Mouse (Mus musculus): ENCODE measurements at regions not wholly inside any gene's neighbourhood (a gene's known extent, or its start where the extent isn't known, plus 50 kb on each side); places are given as distances from the start of the nearest gene placed in this dataset.

- Histone ChIP-seq H3K4me1 (ENCODE audit: control insufficient read depth, insufficient read depth, low read length) (peaks cover 10% of the 10 kb centered on the region), H3K4me2 (ENCODE audit: low read depth, low read length) (no peak overlapping the region), H3K27me3 (replicated peaks; ENCODE audit: control insufficient read depth, insufficient read depth, low read length) (no peaks in the 10 kb centered on the region), H3K4me3 (ENCODE audit: low read depth, low read length) (no peak overlapping the region), H3K9me3 (ENCODE audit: control insufficient read depth, low read length) (peaks cover 8% of the 10 kb centered on the region; the same call in 1 of the 2 replicates), H3K36me3 (ENCODE audit: control insufficient read depth, insufficient read depth, low read length) (no peaks in the 10 kb centered on the region), H3K27ac (replicated peaks; ENCODE audit: low read depth, low read length) (no peak overlapping the region), H3K9ac (ENCODE audit: low read depth, low read length) (no peak overlapping the region)
- WGBS = 79% methylated on average over 12 of the region's 12 CpGs
- no peak for ATAC-seq (ENCODE audit: low read depth)
- peak; percentile 45 for DNase-seq (ENCODE audit: low spot score)
Measured at GRCm38 (mm10) chr9:61226596-61227384, 145.4 kb upstream of the Tle3 start.

DNA sequence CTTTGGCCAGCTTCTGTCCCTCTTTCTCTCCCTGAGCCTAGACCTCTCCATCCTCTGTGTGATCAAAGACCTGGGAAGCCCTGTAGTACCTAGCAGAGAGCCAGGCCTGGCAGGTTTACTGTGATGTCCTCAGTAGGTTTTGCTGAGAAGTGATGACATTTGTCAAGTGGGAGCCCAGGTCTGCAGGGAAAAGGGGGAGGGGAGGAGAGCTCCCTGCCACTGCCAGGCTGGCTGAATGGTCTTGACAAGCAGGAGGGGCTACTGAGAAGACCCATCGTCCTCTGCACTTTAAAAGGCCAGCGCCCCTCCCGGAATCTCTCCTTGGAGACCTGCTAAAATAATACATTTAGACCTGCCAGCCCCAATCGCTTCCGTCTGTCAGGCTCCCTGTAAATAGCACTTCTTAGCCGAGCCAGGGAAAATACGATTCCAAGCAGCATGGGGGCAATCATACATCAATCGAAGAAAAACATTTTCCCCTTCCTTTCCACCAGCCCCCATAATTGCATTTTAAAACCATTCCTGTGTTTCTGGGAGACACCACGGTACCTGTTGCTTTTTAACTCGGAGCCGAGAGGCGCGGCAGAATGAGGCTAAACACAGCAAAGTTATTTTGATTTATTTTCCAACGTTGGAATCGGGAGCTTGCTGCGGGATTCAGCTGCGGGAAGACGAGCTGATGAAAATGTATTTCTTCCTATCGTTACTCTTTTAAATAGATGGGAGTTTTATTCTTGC, 144.5 kb upstream of the Tle3 start:
- DNase-seq (ENCODE audit: low spot score) (no peak), ATAC-seq (ENCODE audit: low read depth) (no peak)
- no peak overlapping the region for H3K9ac ChIP-seq (ENCODE audit: low read depth, low read length)
- H3K4me2 ChIP-seq (ENCODE audit: low read depth, low read length) = peak overlapping the region; percentile 13
- H3K27me3 ChIP-seq (replicated peaks; ENCODE audit: control insufficient read depth, insufficient read depth, low read length) = no peaks in the 10 kb centered on the region
- 28% methylated on average over 19 of the region's 19 CpGs for WGBS
- peaks cover 10% of the 10 kb centered on the region for H3K4me1 ChIP-seq (ENCODE audit: control insufficient read depth, insufficient read depth, low read length)
- H3K36me3 ChIP-seq (ENCODE audit: control insufficient read depth, insufficient read depth, low read length) = no peaks in the 10 kb centered on the region
- no peak overlapping the region for H3K27ac ChIP-seq (replicated peaks; ENCODE audit: low read depth, low read length)
- no peak overlapping the region for H3K4me3 ChIP-seq (ENCODE audit: low read depth, low read length)
- H3K9me3 ChIP-seq (ENCODE audit: control insufficient read depth, low read length) = peaks cover 8% of the 10 kb centered on the region; the same call in 1 of the 2 replicates

DNA sequence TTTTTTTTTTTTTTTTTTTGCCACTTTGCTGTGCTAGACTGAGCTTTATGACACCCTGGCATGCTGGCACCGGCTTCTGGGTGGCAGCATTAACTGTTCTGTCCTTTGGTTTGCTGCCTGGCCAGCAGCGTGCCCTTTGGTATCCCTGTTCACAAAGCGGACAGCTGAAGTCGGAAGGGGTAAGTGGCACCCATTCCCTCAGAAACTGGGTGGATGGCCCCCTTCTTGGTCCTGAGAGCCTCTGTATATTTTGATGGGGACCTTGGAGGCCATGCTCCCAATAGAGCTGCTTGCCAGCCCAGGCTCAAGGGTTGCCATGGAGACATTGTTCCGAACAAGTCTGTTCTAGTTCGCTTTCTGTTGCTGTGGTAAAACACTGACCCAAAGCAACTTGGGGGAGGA, 143.9 kb upstream of the Tle3 start:
- H3K4me1 ChIP-seq (ENCODE audit: control insufficient read depth, insufficient read depth, low read length) = peaks cover 10% of the 10 kb centered on the region
- no peak for DNase-seq (ENCODE audit: low spot score)
- 70% methylated on average over 6 of the region's 6 CpGs for WGBS
- H3K9ac ChIP-seq (ENCODE audit: low read depth, low read length) = no peak overlapping the region
- peaks cover 4% of the 10 kb centered on the region; the same call in 1 of the 2 replicates for H3K9me3 ChIP-seq (ENCODE audit: control insufficient read depth, low read length)
- no peaks in the 10 kb centered on the region for H3K27me3 ChIP-seq (replicated peaks; ENCODE audit: control insufficient read depth, insufficient read depth, low read length)
- no peak overlapping the region for H3K4me2 ChIP-seq (ENCODE audit: low read depth, low read length)
- H3K36me3 ChIP-seq (ENCODE audit: control insufficient read depth, insufficient read depth, low read length) = no peaks in the 10 kb centered on the region
- no peak overlapping the region for H3K4me3 ChIP-seq (ENCODE audit: low read depth, low read length)
- H3K27ac ChIP-seq (replicated peaks; ENCODE audit: low read depth, low read length) = no peak overlapping the region
- ATAC-seq (ENCODE audit: low read depth) = no peak

DNA sequence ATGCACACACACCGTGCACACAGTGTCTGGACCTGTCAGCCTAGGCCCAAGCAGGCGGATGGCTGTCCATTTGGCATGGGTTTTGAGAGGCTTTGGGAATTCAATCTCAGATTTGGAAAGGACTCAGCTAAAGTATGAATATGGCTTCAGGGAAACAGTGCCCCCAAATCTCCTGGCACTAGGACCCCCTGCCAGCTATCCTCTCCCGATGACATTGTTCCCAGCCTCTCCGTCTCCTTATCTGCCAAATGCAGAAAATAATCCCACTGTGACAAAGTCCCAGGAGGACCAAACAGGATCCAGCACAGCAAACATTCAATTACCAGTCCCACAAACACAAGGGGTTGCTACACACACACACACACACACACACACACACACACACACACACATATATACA, 141.9 kb upstream of the Tle3 start:
- WGBS = 87% methylated on average over 4 of the region's 4 CpGs
- no peak for ATAC-seq (ENCODE audit: low read depth)

DNA sequence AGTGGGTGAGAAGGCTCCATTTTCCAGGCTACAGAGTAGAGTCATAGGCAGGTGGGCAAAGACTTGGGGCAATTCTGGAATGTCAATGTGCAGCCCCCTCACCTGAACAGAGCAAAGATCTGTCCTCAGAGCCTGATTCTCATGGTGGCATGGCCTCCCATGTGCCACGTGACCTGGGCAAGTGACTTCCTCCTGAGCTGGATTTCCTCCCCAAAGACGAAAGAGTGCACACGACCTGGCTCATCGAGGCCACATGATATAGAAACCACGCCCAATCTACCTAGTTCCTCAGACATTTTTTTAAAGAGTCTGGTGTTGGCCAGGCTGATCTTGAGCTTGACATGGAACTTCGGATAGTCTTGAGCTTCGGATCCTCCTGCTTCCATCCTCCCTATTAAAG, 139.5 kb upstream of the Tle3 start:
- Histone ChIP-seq H3K4me3 (ENCODE audit: low read depth, low read length) (no peak overlapping the region), H3K4me2 (ENCODE audit: low read depth, low read length) (no peak overlapping the region), H3K27ac (replicated peaks; ENCODE audit: low read depth, low read length) (no peak overlapping the region), H3K4me1 (ENCODE audit: control insufficient read depth, insufficient read depth, low read length) (peaks cover 14% of the 10 kb centered on the region), H3K9ac (ENCODE audit: low read depth, low read length) (no peak overlapping the region), H3K36me3 (ENCODE audit: control insufficient read depth, insufficient read depth, low read length) (no peaks in the 10 kb centered on the region), H3K27me3 (replicated peaks; ENCODE audit: control insufficient read depth, insufficient read depth, low read length) (no peaks in the 10 kb centered on the region), H3K9me3 (ENCODE audit: control insufficient read depth, low read length) (no peaks in the 10 kb centered on the region)
- 82% methylated on average over 7 of the region's 7 CpGs for WGBS
- ATAC-seq (ENCODE audit: low read depth) = no peak
- DNase-seq (ENCODE audit: low spot score) = no peak

More for the DNA sequence above, 141.9 kb upstream of the Tle3 start:
- H3K9ac ChIP-seq (ENCODE audit: low read depth, low read length) = no peak overlapping the region
- no peak overlapping the region for H3K27ac ChIP-seq (replicated peaks; ENCODE audit: low read depth, low read length)
- no peaks in the 10 kb centered on the region for H3K27me3 ChIP-seq (replicated peaks; ENCODE audit: control insufficient read depth, insufficient read depth, low read length)
- no peak for DNase-seq (ENCODE audit: low spot score)
- no peak overlapping the region for H3K4me3 ChIP-seq (ENCODE audit: low read depth, low read length)
- H3K4me1 ChIP-seq (ENCODE audit: control insufficient read depth, insufficient read depth, low read length) = peaks cover 10% of the 10 kb centered on the region
- H3K4me2 ChIP-seq (ENCODE audit: low read depth, low read length) = no peak overlapping the region
- H3K9me3 ChIP-seq (ENCODE audit: control insufficient read depth, low read length) = no peaks in the 10 kb centered on the region
- H3K36me3 ChIP-seq (ENCODE audit: control insufficient read depth, insufficient read depth, low read length) = no peaks in the 10 kb centered on the region

DNA sequence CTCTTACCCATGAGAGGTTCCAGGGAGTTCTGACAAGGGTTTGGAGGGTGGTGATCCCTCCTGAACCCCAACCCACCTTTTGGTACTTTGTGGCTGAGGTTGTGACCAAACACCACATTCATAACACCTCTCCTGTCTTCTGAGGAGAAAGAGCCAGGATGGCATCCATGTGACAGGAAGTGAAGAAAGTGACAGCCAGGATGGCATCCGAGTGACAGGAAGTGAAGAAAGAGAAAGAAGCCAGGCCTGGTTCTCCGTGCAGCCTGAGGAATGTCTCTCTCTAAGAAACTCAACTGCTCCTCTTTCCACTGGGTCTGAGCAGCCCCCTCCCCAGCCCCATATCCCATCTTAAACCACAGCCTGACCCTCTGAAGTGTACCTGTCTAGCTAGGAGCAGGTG, 138.9 kb upstream of the Tle3 start:
- Histone ChIP-seq H3K9me3 (ENCODE audit: control insufficient read depth, low read length) (no peaks in the 10 kb centered on the region), H3K9ac (ENCODE audit: low read depth, low read length) (no peak overlapping the region), H3K27me3 (replicated peaks; ENCODE audit: control insufficient read depth, insufficient read depth, low read length) (no peaks in the 10 kb centered on the region), H3K4me2 (ENCODE audit: low read depth, low read length) (no peak overlapping the region), H3K4me3 (ENCODE audit: low read depth, low read length) (no peak overlapping the region), H3K27ac (replicated peaks; ENCODE audit: low read depth, low read length) (no peak overlapping the region), H3K36me3 (ENCODE audit: control insufficient read depth, insufficient read depth, low read length) (no peaks in the 10 kb centered on the region), H3K4me1 (ENCODE audit: control insufficient read depth, insufficient read depth, low read length) (peaks cover 11% of the 10 kb centered on the region)
- no peak for DNase-seq (ENCODE audit: low spot score)
- 39% methylated on average over 2 of the region's 2 CpGs for WGBS
- no peak for ATAC-seq (ENCODE audit: low read depth)

- no peaks in the 10 kb centered on the region for H3K36me3 ChIP-seq (ENCODE audit: control insufficient read depth, insufficient read depth, low read length)
- DNase-seq (ENCODE audit: low spot score) = peak; percentile 84
- no peaks in the 10 kb centered on the region; the same call in 1 of the 2 replicates for H3K27me3 ChIP-seq (replicated peaks; ENCODE audit: control insufficient read depth, insufficient read depth, low read length)
- peak; percentile 65; the same call in 1 of the 2 replicates for ATAC-seq (ENCODE audit: low read depth)
- H3K4me2 ChIP-seq (ENCODE audit: low read depth, low read length) = peak overlapping the region; percentile 16; the same call in 1 of the 2 replicates
- H3K9ac ChIP-seq (ENCODE audit: low read depth, low read length) = no peak overlapping the region
- peaks cover 8% of the 10 kb centered on the region for H3K4me1 ChIP-seq (ENCODE audit: control insufficient read depth, insufficient read depth, low read length)
- H3K4me3 ChIP-seq (ENCODE audit: low read depth, low read length) = no peak overlapping the region
- no peaks in the 10 kb centered on the region for H3K9me3 ChIP-seq (ENCODE audit: control insufficient read depth, low read length)
- no peak overlapping the region for H3K27ac ChIP-seq (replicated peaks; ENCODE audit: low read depth, low read length)
- 41% methylated on average over 17 of the region's 17 CpGs for WGBS
Measured at GRCm38 (mm10) chr9:61235653-61236610, 136.2 kb upstream of the Tle3 start.

DNA sequence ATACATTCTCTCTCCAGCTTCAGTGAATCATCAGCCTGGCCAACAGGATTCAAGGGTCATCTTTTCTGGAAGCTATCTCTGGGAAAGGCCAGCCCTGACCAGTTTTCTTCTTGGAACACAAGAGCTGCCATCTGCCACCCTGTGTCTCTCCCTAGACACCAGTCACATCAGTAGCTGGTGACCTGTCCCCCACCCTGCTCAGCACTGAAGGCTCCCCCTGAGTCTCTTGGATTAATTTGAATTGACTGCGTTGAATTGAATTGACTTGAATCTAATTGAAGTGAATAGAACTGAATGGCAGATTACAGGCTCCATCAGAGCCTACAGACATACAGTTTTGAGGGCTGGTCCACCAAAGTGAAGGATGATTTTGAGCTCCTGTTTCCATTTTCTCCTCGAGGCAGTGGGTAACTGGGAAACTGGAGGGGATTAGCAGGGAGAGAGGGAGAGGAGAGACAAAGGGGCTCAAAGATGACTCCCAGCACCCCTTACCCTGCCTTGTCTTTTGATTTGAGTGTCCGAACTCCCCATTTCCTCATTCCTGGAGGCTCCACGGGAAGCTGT, 133.4 kb upstream of the Tle3 start:
- H3K9ac ChIP-seq (ENCODE audit: low read depth, low read length) = no peak overlapping the region
- no peak overlapping the region for H3K4me2 ChIP-seq (ENCODE audit: low read depth, low read length)
- ATAC-seq (ENCODE audit: low read depth) (no peak), DNase-seq (ENCODE audit: low spot score) (no peak)
- no peak overlapping the region for H3K4me3 ChIP-seq (ENCODE audit: low read depth, low read length)
- H3K9me3 ChIP-seq (ENCODE audit: control insufficient read depth, low read length) = no peaks in the 10 kb centered on the region
- no peaks in the 10 kb centered on the region; the same call in 1 of the 2 replicates for H3K27me3 ChIP-seq (replicated peaks; ENCODE audit: control insufficient read depth, insufficient read depth, low read length)
- H3K27ac ChIP-seq (replicated peaks; ENCODE audit: low read depth, low read length) = no peak overlapping the region
- peaks cover 8% of the 10 kb centered on the region for H3K4me1 ChIP-seq (ENCODE audit: control insufficient read depth, insufficient read depth, low read length)
- WGBS = 53% methylated on average over 4 of the region's 4 CpGs
- H3K36me3 ChIP-seq (ENCODE audit: control insufficient read depth, insufficient read depth, low read length) = no peaks in the 10 kb centered on the region

Data from embryonic facial prominence, embryonic 14.5 days (tissue).